Mouse (Mus musculus) frontal cortex, adult (tissue): ENCODE data around the gene Pgap2.
"Not testable (repeated sequence)": the region's sequence is repeated elsewhere in the genome, so short reads cannot be mapped to it uniquely, and the experiment has no call there.

Source experiments
- ATAC-seq: cut with Nextera tagmentation; 2 replicates; pipeline ENCODE4 v1.9.2; 2017; ENCODE audit warnings: mild to moderate bottlenecking, moderate library complexity, mixed read lengths; ENCODE audit not compliant: low TSS enrichment

The Pgap2 gene

DNA sequence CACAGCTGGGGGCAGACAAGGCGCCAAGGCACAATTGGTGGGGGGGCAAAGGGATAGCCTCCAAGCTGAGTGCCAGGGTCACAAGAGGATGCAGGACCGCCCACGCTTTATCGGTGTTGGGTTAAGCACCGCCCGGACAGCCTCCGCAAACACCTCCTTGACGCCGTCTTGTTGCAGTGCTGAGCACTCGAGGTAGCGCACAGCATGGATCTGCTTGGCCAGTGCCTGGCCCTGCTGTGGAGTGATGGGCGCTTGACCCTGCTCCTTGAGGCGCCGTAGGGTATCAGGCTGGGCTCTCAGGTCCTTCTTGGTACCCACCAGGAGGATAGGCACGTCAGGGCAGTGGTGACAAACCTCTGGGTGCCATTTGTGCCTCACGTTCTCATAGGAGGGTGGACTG lies 29.6 kb downstream of the Pgap2 start:
- ATAC-seq: no peak

DNA sequence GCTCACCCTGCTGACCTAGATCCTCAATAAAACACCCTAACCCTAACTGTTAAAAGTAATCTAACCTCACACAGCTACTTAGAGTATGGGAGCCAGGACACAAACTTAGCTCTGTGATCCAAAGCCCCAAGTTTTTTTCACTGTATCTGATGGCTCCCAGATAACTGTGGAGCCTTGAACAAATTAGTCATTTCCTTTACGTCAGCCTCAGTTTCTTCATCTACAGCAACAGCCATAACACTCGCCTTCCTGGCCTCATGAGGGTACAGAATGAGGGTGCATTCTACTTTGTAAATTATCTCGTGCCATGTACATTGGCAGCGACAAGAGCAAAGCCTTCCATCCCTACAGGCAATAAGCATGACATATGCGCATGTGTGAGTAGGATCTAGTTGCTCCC lies 32.4 kb downstream of the Pgap2 start:
- no peak for ATAC-seq

DNA sequence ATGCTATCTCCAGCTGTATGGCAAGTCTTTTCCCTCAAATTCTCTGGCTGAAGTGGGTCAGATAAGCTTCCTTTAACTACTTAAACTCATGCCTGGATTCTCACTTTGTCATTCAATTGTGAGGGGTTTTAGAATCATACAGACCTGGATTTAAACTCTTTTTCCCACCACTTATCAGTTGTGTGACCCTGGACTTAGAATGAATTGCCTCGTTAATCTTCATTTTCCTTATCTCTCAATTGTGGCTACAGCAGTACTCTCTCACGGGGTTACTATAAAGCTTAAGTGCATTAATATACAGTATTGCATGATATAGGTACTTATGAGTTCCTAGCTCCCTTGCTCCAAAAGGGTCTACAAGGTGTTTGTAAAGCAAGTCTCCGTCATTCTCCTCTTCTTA lies 32.9 kb downstream of the Pgap2 start:
- ATAC-seq: no peak

DNA sequence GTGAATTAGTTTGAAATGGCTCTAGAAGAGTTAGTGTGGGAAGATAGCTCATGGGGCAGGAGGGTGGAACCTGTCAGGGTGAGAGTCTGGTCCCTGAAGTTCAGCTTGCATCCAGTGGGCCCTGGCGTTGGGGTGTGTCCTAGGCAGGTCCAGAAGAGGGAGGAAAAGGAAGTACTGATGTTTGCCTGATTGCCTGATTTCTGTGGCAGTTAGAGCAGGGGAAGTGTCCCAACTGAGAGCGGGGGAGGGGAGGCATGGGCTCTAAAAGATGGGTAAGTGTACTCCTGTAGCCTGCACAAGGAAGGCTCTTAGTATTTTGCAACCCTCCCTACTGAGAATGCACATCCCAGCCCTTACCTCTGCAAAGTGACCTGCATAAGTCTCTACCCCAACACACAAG lies 33.9 kb downstream of the Pgap2 start:
- ATAC-seq: no peak

DNA sequence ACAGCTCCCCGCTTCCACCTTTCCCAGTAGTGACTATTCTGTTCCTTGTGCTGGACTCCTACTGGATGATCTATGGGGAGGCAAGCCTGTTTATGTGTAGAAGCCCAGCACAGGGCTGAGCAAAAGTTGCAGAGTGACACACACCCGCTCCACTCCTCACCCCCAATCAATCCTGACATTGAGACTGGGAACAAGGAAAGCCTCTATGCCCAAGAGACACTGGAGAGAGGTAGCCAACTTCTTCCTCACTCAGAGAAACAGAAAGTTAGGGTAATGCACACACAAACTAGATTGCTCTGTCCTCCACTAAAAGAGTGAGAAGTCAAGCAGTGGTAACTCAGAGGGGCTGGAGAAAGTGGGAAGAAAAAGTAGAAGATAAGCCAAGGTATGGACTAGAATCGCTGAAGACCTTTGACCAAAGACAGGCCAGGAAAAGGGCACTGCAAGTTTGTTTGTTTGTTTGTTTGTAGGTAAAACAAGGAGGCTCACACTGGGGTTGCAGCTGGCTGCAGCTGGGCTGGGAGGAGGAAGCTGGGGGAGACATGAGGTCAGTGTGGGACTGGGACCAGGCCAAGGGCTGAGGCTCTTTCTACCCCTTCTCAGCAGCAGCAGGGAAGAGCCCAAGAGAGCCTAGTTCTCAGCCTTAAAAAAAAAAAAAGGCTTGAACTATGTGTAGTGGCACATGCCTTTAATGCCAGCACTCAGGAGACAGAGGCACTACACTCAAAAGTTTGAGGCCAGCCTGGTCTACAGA lies 35.0 kb downstream of the Pgap2 start:
- no peak for ATAC-seq

DNA sequence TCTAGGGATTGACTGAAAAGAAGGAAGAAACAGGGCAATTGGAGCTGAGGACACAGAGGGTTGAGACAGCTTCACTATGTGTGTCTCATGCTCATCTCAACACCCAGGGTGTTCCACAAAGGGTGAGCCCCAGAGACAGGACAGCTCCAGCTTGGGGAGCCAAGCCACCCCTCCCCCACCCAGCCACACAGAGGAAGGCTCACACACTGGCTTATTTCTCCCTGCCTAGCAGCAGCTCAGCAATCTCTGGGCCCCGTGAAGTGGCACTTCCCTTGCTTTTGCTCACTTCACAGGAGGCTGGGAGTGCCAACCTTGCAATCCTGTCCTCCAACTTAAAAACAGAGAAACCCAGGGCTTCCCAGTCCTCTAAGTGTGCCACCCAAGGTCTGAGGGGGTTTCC lies 35.8 kb downstream of the Pgap2 start:
- ATAC-seq: no peak

DNA sequence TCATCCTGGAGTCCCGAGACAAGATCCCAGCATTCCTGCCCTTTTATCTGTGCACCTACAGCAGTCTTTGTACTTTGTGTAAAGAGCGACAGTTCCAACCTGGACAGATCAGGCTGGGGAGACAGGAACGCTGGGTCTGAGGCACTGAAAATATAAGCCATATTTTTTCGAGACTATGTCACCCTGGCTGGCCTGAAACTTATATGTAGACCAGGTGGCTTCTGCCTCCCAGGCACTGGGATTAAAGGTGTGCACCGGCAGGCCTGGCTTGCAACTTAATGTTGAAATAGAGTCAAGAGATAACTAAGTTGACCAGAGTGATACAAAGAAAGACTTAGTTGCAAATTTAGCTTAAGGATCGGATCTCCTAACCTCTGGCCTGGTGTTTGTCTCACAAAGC lies 36.3 kb downstream of the Pgap2 start:
- no peak for ATAC-seq

DNA sequence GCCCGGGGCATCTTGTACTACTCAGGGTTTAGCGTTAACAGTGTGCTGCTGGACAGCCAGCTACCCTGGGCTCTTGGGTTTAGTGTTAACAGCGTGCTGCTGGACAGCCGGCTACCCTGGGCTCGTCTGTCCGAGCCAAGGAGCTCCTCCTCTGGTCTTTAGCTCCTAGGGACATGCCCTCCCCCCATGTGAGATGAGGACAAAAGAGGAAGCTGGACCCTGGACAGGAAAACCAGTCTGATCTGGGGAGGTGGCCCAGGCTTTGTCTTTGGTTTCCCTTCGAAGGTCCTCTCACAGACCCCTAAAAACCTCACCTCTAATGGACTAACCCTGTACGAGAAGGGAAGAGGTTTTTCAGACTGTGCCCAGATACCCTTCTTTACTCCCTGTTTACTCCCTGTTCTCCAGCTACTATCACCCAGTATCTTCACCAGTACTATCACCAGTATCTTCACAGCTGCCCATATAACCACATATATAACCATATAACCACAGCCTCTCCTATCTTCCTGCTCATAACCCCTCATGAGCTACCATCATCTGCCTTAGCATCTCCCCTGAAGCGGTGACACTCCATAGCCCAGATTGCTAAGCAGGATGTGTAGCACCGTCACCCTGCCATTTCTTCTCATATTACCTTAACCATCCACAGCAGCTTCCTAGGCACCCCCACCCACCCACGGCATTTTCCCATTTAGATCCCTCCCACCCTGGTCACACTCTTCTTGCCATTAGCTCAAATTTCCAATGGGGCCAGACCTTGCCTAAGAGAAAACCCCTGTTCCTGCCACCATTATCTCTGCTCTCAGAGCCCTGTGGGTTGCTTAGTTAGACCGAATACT lies 37.2 kb downstream of the Pgap2 start:
- no peak for ATAC-seq

DNA sequence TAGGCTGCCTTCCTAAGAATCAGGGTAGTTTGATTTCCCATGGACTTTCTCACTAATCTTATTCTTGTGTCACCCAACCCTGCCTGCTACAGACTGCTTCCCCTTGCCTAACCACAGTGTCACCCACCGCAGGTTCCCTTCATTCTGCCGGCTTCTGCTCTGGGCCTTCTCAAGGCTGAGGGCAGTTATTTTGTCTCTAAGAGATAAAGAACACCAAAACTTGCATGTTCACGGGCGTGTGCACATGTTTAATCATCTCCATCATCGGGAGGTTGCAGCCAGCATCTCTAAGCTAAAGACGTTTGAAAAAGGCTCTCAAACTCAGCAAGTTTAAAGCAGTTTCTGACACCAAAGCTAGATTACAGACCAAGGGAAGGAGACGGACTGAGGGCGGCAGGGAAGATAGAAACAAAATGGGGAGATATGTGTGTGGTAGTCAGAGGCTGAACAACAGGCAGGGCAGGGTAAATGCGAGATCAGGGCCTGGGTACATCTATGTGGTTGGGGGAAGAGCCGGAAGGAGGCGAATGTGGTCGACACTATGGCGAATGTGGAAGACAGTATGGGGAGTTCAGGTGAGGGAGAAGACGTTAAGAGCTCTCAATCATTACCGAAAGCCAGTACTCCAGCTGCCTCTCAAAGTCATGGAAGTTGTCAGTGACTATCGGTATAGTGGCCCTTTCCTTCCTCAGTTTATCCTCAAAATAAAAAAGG lies 38.8 kb downstream of the Pgap2 start:
- ATAC-seq: no peak

DNA sequence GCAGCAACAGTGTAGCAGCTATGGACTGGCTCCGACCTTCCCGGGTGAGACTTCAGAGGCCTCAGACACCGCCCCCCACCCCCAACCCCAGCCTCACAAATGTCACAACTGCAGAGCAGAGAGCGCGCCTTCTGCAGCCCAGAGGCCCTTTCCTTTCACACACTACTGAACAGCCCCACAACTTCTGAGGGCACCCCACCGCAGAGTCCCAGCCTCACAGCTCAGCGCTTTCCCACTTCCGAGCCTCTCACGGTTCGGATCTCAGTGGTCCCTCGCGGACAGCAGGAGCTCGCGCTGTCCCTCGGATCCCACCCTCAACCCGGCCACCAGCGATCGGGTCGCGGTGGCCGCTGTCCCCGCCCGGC lies 39.5 kb downstream of the Pgap2 start:
- 0 out of 2 replicates have a peak, but pooled peaks have one; percentile 1 for ATAC-seq

DNA sequence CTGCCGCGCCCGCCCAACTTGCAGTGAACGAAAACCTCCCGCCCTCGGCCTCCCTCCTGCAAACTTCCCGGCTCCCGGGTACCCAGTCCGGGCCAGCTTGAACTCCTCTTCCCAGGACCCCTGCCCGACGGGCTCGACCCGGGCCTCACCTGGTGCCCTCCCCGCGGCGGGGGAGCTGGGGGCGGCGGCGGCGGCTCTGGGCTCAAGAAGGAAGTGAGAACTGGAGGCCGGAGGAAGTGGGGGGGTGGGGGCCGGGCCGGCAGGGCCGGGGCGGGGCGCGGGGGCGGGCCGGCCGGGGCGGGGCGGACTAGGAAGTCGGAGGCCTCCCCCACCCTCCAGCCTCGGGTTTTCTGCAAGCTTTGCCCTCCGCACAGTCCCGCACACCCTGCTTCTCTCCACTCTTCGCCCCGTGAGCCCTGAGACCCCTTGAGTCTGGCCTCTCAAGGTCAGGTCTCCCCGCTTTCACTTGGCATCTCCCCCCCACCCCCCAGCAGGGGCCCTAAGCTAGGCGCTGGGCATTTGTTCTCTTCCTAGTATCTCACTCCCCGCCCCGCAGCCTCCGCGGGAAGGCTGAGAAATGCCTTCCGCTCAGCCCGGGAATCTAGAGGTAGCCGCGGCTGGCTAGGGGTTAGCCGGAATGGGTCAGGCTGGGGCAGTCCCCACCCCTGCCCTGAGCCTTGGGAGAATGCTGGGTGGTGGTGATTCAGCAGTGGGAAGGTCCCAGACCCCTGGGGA lies 40.1 kb downstream of the Pgap2 start:
- peak; percentile 60 for ATAC-seq

DNA sequence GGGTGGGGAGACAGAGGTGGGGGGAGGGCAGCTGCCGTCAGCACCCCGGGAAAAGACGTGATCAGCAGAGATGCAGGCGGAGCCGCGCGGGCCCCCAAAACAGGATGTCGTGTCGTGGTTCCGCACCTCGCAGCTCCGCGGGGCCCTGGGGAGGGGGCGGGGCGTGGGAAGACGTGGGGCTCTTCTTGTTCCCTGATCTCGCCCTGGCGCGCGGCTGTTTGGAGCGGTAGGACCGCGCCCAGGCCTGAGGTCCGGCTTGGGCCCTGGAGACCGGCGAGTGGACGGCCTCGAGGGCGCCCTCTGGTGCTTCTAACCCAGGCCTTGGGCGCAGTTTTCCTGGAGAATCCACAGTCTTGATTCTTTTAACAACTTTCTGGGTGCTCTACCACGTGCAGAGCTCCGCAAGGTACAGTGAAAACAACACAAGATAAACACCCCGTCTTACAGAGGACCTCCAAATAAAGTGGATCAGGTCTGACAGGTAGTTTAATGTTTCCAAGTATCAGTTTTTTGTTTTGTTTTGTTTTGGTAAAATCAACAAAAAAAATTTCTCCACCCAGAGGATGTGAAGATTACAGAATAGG lies 40.7 kb downstream of the Pgap2 start:
- peak; percentile 73 for ATAC-seq

DNA sequence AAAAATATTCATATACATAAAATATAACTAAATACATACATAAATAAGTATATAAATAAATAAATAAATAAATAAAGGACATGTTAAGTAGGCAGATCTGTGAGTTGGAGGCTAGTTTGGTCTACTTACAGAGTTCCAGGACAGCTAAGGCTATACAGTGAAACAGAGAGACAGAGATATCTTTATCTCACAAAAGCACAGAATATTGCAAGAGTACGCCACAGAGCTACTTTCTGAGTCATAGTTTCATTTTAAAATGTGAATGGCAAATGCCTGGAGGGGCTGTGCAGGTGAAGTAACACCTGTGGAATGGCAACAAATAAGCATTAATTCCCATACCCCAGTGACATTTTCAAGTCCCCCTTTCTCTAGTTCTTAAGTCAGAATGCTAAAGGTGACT lies 43.6 kb downstream of the Pgap2 start:
- ATAC-seq: no peak

DNA sequence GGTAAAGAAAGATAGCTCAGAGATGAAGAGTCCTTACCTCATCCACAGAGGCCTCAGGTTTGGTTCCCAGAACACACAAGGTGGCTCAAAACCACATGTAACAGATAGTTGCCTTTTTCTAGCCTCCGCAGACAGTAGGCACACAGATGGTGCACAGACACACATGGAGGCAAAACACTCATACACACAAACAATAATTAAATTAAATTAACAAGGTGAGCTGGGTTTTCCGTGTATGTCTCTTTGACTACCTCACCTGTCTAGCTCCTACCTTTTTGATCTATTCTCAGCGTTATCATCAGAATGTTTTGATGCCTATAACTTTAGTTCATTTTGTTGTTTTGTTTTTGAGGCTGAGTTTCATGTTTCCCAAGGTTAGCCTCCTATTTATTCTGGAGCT lies 45.9 kb downstream of the Pgap2 start, which contains the start of gene Rhog:
Rhog (minus strand) TSS at position 101 of the 400 bp plus-strand sequence.
- ATAC-seq: no peak

DNA sequence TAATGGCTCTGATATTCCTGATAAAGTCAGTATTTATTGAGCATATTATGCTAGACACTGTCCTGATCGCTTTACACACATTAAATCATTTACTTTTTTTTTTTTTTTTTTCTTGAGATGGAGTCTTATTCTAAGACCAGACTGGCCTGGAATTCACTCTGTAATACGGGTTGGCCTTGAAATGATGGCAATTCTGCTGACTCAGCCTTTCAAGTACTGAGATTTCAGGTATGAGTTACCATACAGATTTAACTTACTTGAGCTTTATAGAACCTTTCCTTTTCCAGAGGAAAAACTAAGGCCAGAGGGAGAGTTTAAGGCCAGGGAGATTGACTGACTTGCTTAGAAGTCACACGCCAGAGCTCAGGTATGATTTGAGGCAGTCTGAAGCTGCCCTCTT lies 46.6 kb downstream of the Pgap2 start:
- no peak for ATAC-seq

DNA sequence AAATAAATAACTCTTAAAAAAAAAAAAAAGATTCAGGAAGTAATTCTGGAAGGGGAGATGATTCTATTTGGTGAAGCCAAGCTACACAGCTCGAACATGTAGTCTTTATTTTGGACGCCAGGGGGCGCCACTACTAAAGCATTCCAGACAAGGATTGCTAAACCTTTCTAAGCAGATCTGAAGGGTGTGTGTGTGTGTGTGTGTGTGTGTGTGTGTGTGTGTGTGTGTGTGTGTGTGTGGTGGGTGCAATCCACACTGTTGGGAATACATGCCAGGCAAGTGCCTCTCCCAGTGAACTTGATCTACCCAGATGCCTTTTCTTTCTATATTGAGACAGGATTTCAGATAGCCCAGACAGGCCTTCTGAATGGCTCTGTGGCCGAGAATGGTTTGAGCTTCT lies 48.2 kb downstream of the Pgap2 start:
- ATAC-seq: peak; percentile 81

DNA sequence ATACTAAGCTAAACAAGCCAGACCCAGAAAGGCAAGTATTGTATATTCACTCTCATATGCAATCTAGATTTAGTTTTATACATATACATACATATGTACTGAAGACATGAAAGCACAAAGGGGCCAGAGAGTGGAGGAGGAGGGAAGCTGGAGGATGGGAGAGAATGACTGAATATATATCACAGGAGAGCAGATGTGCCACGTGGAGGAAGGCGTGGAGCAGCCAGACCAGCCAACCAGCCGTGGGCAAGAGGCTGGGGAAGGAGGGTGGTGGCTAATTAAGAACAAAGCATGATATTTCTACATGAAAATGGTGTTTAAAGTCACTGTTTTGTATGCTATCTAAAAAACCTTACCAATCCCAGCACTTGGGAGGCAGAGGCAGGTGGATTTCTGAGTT lies 48.7 kb downstream of the Pgap2 start:
- no peak; the same call in 1 of the 2 replicates for ATAC-seq

DNA sequence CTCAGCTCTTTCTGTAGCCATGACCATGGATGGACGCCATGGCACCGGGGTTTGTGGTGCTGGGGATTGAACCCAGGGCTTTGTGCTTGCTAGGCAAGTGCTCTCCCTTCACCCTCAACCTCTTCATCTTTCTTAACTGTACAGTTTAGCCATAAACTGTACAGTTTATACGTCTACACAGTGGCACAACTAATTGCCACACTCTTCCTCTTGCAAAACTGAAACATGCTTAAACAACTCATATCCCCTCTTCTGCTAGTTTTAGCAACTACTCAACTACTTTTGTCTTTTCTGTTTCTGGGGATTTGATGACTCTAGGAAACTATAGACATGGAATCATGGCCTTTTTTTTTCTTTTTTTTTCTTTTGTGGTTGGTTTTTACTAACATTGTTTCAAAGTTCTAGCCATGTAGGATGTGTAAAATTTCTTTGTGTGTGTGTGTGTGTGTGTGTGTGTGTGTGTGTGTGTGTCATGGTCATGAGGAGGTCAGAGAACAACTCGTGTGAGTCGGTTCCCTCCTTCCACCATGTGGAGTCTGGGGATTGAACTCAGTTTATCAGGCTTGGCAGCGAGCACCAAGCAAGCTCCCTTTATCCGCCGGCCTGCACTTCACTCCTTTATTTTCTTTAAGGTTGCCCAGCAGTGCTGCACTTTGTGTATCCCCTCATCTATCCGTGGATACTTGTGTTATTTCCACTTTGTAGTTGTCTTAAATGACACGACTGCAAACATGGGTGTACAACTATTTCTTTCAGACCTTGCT lies 49.9 kb downstream of the Pgap2 start:
- no peak for ATAC-seq

DNA sequence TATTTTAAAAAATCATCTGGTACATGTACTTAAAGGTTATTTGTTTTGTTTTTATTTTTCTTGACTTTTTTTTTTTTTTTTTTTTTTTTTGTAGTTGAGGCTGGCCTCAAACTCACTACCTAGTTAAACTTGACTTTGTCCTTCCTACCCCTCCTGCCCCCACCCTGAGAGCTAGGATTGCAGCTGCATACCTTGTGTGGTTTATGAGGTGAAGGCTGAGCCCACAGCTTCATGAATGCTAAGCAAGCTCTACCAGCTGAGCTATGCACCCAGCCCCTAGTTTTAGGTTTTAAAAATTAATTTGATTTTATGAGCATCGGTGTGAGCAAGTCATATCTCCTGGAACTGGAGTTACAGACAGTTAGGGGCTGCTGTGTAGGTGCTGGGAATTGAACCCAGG lies 50.5 kb downstream of the Pgap2 start:
- ATAC-seq: no peak

DNA sequence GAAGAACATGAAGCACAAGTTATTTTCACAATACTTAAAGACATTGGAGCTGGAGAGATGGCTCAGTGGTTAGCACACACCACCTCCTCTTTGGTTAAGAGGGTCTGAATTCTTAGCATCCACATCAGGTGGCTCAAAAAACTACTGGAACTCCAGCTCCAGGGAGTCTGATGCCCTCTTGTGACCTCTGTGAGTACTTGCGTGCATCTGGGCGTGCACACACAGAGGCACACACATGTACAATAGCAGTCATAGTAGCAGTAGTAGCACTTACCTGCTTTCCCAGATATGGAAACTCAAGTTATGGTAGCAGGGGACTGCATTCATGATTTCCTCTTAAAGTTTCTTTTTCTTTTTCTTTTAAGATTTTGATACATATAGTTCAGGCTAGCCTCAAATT lies 53.0 kb downstream of the Pgap2 start:
- no peak for ATAC-seq

DNA sequence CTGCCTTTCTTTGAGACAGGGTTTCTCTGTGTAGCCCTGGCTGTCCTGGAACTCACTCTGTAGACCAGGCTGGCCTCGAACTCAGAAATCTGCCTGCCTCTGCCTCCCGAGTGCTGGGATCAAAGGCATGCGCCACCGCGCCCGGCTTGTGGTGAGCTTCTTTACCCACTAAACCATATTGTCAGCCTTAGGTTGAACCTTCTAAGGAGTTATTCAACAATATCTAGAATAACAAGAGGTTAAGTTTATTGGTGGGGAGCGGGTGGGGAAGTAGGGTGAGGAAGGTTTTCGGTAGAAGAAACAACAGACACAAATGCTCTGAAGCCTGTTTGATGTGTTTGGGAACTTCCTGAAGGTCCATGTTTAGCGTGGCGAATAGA lies 56.0 kb downstream of the Pgap2 start:
- ATAC-seq: not testable (repeated sequence)
